Mouse (Mus musculus): Measurements from ENCODE around the gene Ebf3.

Ebf3 gene

GRCm38 (mm10) chr7:137313904-137314691 lies at the start of gene Ebf3:
Gene Ebf3 (minus strand): TSS chr7:137314445.
- DNase-seq (ENCODE audit: low spot score in 2 of 2), result no peak

- no peak for DNase-seq (ENCODE audit: low spot score in 2 of 2)
Measured at GRCm38 (mm10) chr7:137346860-137347259, 32.6 kb upstream of the Ebf3 start.

GRCm38 (mm10) chr7:137346068-137346467 lies 31.8 kb upstream of the Ebf3 start:
- no peak for DNase-seq (ENCODE audit: low spot score in 2 of 2)

GRCm38 (mm10) chr7:137333951-137334350 lies 19.7 kb upstream of the Ebf3 start:
- DNase-seq (ENCODE audit: low spot score in 2 of 2), result no peak

GRCm38 (mm10) chr7:137322926-137323325 lies 8.7 kb upstream of the Ebf3 start:
- DNase-seq (ENCODE audit: low spot score in 2 of 2), result no peak

GRCm38 (mm10) chr7:137321961-137322784 lies 7.9 kb upstream of the Ebf3 start:
- no peak for DNase-seq (ENCODE audit: low spot score in 2 of 2)

GRCm38 (mm10) chr7:137321141-137321813 lies 7.0 kb upstream of the Ebf3 start:
- no peak for DNase-seq (ENCODE audit: low spot score in 2 of 2)

GRCm38 (mm10) chr7:137320320-137320719 lies 6.1 kb upstream of the Ebf3 start:
- no peak for DNase-seq (ENCODE audit: low spot score in 2 of 2)

- DNase-seq (ENCODE audit: low spot score in 2 of 2), result no peak
Measured at GRCm38 (mm10) chr7:137318924-137319885, 5.0 kb upstream of the Ebf3 start.

- no peak for DNase-seq (ENCODE audit: low spot score in 2 of 2)
Measured at GRCm38 (mm10) chr7:137318383-137318775, 4.1 kb upstream of the Ebf3 start.

GRCm38 (mm10) chr7:137317659-137318382 lies 3.6 kb upstream of the Ebf3 start:
- no peak for DNase-seq (ENCODE audit: low spot score in 2 of 2)

- DNase-seq (ENCODE audit: low spot score in 2 of 2), result no peak
Measured at GRCm38 (mm10) chr7:137316926-137317658, 2.8 kb upstream of the Ebf3 start.

GRCm38 (mm10) chr7:137316181-137316925 lies 2.1 kb upstream of the Ebf3 start:
- DNase-seq (ENCODE audit: low spot score in 2 of 2), result no peak

GRCm38 (mm10) chr7:137315544-137315940 lies 1.3 kb upstream of the Ebf3 start:
- no peak for DNase-seq (ENCODE audit: low spot score in 2 of 2)

- no peak for DNase-seq (ENCODE audit: low spot score in 2 of 2)
Measured at GRCm38 (mm10) chr7:137314710-137315543, 682 bp upstream of the Ebf3 start.

GRCm38 (mm10) chr7:137313183-137313903 lies 902 bp downstream of the Ebf3 start:
- no peak for DNase-seq (ENCODE audit: low spot score in 2 of 2)

GRCm38 (mm10) chr7:137312933-137313182 lies 1.4 kb downstream of the Ebf3 start:
- no peak for DNase-seq (ENCODE audit: low spot score in 2 of 2)
